Mouse (Mus musculus) gastrocnemius, adult 2 months (tissue): Measurements from ENCODE around the gene Zc3h7b. TPM values are rescaled to one million over a fixed set of nuclear protein-coding genes. Genes with fewer than 3 reads are reported as not detected.

Source experiments
- DNase-seq: peaks from one replicate; pipeline ENCODE4 v3.0.0; 2022
- H3K27ac ChIP-seq: fragments of 200-600 bp; 2 replicates; pipeline ENCODE4 v1.8.1; 2022; ENCODE audit warnings: mild to moderate bottlenecking
- H3K4me3 ChIP-seq: fragments of 200-600 bp; 2 replicates; pipeline ENCODE4 v1.8.1; 2022; ENCODE audit warnings: mild to moderate bottlenecking, moderate library complexity
- CTCF ChIP-seq: fragments of 200-600 bp; IDR thresholded peaks from 2 replicates; pipeline ENCODE4 v1.8.1; 2022; ENCODE audit warnings: antibody characterized with exemption, mild to moderate bottlenecking, moderate library complexity
- intact Hi-C: fragments of 180-260 bp; cut with DNase I; formaldehyde crosslinking; loops from one replicate; pipeline ENCODE4 v1.15.1; 2025
- total RNA-seq, 2 experiments: library from RNA; stranded (reverse); gene quantifications; 2 replicates each; pipeline ENCODE4 v1.2.3; 2021

Zc3h7b gene
- total RNA-seq, 2 experiments from 2014 or later = 30.2 to 34.3 TPM

- DNase-seq = no peak
- no peak for TF ChIP-seq CTCF
- peak overlapping the region; percentile 83 for H3K4me3 ChIP-seq
- H3K27ac ChIP-seq = peak overlapping the region; percentile 96
- intact Hi-C loops = no loop called here
These were observed 58.6 kb downstream of the Zc3h7b start for GRCm38 (mm10) chr15:81803425-81803951.

- no peak for TF ChIP-seq CTCF
- Histone ChIP-seq H3K27ac (peak overlapping the region; percentile 96), H3K4me3 (peak overlapping the region; percentile 83)
- intact Hi-C loops = no loop called here
- no peak for DNase-seq
These were observed 59.3 kb downstream of the Zc3h7b start for GRCm38 (mm10) chr15:81804172-81804571.

GRCm38 (mm10) chr15:81804883-81805282, 60.0 kb downstream of the Zc3h7b start:
- no peak for DNase-seq
- no peak for TF ChIP-seq CTCF
- Histone ChIP-seq H3K4me3 (peak overlapping the region; percentile 83), H3K27ac (peak overlapping the region; percentile 96)
- intact Hi-C loops = no loop called here

- Histone ChIP-seq H3K27ac (peak overlapping the region; percentile 96), H3K4me3 (peak overlapping the region; percentile 83; the same call in 1 of the 2 replicates)
- TF ChIP-seq CTCF = no peak
- peak; percentile 49 for DNase-seq
- intact Hi-C loops = no loop called here
These were observed 60.8 kb downstream of the Zc3h7b start for GRCm38 (mm10) chr15:81805624-81806023.

- Histone ChIP-seq H3K27ac (peak overlapping the region; percentile 96), H3K4me3 (no peak overlapping the region)
- no peak for TF ChIP-seq CTCF
- no peak for DNase-seq
- intact Hi-C loops = no loop called here
These were observed 62.0 kb downstream of the Zc3h7b start for GRCm38 (mm10) chr15:81806621-81807404.

- no peak for TF ChIP-seq CTCF
- Histone ChIP-seq H3K27ac (peak overlapping the region; percentile 96), H3K4me3 (0 out of 2 replicates have a peak overlapping the region, but pooled peaks have one; percentile 2)
- intact Hi-C loops = no loop called here
- no peak for DNase-seq
These were observed 63.9 kb downstream of the Zc3h7b start for GRCm38 (mm10) chr15:81808799-81809198.

- DNase-seq = no peak
- H3K27ac ChIP-seq = peak overlapping the region; percentile 96
- no peak for TF ChIP-seq CTCF
- intact Hi-C loops = no loop called here
- peak overlapping the region; percentile 92 for H3K4me3 ChIP-seq
These were observed 64.7 kb downstream of the Zc3h7b start for GRCm38 (mm10) chr15:81809550-81809949.

- peak; percentile 97 for DNase-seq
- no peak for TF ChIP-seq CTCF
- H3K4me3 ChIP-seq = peak overlapping the region; percentile 92
- H3K27ac ChIP-seq = peak overlapping the region; percentile 96
- intact Hi-C loops = loop anchor here (5.0 kb wide), 1 partner anchor 63 kb away; the partner anchor contains the start of genes Rangap1 and Zc3h7b
These were observed 65.3 kb downstream of the Zc3h7b start for GRCm38 (mm10) chr15:81810150-81810549.

- H3K4me3 ChIP-seq = peak overlapping the region; percentile 92
- TF ChIP-seq CTCF = no peak
- peak; percentile 99 for DNase-seq
- intact Hi-C loops = loop anchor here (5.0 kb wide), 1 partner anchor 64 kb away; the partner anchor contains the start of genes Rangap1 and Zc3h7b
- H3K27ac ChIP-seq = peak overlapping the region; percentile 96
These were observed 66.1 kb downstream of the Zc3h7b start for GRCm38 (mm10) chr15:81810671-81811598.

- peak overlapping the region; percentile 92 for H3K4me3 ChIP-seq
- no peak for TF ChIP-seq CTCF
- no peak for DNase-seq
- intact Hi-C loops = loop anchor here (5.0 kb wide), 1 partner anchor 64 kb away; the partner anchor contains the start of genes Rangap1 and Zc3h7b
- H3K27ac ChIP-seq = peak overlapping the region; percentile 96
These were observed 66.7 kb downstream of the Zc3h7b start for GRCm38 (mm10) chr15:81811599-81811996.

GRCm38 (mm10) chr15:81812287-81812686, 67.4 kb downstream of the Zc3h7b start:
- peak; percentile 47 for DNase-seq
- H3K4me3 ChIP-seq = peak overlapping the region; percentile 92
- H3K27ac ChIP-seq = peak overlapping the region; percentile 96
- TF ChIP-seq CTCF = no peak; the same call in 1 of the 2 replicates
- intact Hi-C loops = loop anchor here (5.0 kb wide), 1 partner anchor 65 kb away; the partner anchor contains the start of genes Rangap1 and Zc3h7b
